Mouse (Mus musculus): Measurements from ENCODE around the gene Plxna3.

Gene Plxna3

DNA sequence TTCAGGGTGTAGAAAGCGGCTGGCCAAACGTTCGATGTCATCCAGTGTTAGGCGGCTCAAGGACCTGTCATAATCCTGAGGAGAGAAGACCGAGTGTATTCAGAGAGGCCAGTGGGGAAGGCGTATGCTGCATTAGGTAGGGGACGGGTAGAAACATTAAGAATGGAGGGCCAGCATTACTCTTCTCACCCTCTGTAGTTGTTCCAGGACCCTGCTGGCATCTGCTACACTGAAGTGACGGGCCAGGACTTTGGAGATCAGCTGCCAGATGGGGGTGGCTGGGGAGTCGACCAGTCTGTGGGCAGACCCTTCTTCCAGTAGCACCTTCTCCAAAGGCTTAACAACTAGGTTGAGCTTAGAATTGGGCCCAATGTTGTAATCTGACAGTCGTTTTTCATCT is 38.6 kb downstream of the Plxna3 start:
- DNase-seq (ENCODE audit: low spot score in 2 of 2), result no peak

DNA sequence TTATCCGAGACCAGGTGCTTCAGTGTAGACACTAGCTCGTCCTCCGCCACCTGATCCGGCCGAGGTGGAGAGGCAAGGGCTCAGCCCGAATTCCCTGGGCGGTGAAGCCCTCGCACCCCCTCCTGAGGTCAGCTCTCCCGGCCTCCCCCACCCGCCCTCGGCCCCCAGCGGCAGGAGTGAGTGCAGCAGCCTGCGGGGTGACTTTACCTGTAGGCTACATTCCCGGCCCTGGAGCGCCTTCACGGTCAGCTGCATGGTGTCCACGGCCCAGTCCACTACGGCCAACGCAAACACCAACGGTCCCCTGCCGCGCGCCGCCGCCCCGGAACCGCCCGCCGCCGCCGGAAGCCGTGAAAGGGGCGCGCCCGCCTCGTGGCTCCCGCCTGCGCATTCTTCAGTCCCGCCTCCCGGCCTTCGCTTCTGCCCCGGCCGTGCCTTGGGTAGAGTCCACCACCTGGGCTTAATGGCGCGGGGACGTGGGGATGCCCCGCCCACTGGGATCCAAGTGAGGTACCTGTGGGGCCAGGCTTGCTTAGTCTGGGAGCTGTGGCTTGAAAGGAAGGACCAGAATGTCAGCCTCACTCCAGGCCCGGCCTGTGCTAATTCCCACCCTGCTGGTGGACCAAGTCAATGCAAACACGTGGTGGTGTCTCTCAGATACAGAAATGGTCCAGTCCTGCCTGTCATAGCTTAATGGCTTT is 39.5 kb downstream of the Plxna3 start:
- DNase-seq (ENCODE audit: low spot score in 2 of 2), result peak; percentile 67 to 71

DNA sequence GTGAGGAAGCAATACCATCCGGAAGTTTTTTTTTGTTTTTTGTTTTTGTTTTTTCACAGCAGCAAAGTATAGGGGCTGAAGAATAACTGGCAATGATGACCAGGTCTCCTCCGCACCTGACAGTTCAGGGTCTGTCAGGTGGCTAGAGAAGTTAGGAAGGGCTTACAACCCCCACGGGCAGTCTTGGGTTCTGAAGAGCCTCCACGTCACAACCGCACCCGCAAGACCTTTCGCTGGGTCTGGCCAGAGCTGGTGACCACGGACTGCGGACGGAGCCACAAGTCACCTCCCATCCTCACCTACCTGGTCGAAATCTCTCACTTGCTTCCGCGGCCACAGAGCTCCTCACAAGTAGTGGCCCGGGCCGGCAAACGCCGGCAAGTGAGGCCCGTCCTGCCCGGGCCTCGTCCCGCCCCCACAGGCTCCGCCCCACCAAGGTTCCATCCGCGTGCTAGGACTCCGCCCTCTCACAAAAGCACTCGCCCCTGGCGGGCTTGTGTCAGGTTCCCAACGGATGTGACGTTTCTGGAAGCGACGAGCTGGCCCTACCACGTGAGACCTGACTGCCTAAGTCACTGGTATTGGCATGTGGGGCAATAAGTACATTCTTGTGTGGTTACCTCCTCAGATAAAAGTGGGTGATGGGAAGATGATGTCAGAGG is 44.2 kb downstream of the Plxna3 start, which contains the start of the genes Ubl4a and Slc10a3:
Gene Ubl4a (minus strand): TSS at position 331 of the 662 bp plus-strand sequence.
Gene Slc10a3 (minus strand): TSS at position 462 of the 662 bp plus-strand sequence.
- DNase-seq (ENCODE audit: low spot score in 2 of 2), result peak; percentile 88 to 91

DNA sequence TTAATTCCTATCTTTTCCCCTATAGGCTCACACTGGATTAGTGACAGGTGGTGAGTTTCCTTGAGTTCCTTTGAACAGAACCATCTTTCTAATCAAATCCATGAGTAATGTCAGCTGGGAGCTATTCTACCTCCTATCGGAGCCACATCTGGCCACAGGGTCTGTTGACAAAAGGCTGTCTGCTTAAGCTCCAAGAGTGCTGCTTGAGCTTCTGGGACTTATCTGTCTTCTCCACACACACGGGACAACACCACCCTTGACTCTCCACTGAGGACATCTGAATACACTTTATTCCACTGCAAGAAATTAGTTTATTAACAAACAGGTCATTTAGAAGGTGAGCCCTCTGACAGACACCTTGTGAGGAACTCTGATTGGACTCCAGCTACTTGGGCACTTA is 55.6 kb downstream of the Plxna3 start:
- DNase-seq (ENCODE audit: low spot score in 2 of 2), result no peak

DNA sequence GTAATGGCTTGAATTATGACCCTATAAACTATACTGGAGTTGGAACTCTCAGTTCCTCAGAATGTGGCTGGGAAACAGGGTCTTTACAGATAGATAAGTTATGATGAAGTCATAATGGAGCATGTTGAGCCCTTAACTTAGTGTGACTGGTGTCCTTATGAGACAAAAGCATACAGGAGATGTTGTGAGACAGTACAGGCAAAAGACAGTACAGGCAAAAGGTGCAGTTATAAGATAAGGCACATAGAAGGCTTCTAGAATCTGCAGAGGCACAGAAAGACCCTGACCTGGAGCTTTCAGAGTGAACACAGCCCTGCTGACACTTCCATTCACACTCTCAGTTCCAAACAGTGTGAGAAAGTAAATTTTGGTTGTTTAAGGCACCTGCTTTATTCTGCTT is 59.3 kb downstream of the Plxna3 start:
- no peak for DNase-seq (ENCODE audit: low spot score in 2 of 2)

DNA sequence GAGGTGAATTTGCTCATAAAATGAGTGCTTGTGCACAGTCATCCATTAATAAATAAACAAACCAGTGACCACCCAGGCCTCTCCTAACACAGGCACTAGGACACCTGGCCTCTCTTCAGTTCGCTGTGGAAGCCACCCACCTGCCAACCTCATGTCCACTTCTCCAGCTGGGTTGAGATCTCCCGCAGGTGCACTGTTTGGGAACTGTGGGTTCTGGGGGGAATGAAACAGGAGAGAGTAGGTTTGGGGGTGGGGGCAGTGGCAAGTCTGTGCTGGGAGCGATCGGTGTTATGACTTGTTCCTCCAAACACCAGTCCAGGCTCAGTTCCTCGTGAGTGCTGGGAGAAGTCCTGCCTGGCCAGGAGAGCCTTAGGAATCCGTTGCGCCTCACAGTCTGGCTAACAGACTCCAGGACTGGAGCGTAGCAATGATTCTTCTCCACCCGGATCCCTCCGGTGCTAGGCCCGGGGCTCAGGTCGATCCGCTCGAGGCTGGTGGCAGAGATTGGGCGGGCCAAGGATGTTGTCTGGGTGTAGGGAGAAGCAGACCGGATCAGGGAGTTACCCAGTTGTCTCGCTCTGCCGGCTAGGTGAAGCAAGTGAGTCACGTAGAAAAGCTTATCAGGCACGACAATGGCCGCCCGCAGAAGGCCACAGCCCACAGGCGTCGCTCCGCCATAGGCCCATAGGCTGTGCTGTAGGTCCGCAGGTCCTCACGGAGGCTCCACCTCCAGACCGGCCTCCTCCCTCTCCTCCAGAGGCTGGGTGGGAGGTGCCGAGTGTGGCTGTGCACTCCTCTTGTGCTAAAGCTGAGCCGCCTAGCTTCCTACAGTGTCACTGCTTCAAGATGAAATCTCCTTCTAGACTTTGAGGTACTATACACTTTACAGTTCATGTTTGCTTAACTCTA is 63.9 kb downstream of the Plxna3 start, which contains the start of the genes Fam3a and Ikbkg:
Gene Fam3a (minus strand): TSS at position 738 of the 909 bp plus-strand sequence.
Gene Ikbkg (plus strand): TSS at position 756 of the 909 bp plus-strand sequence.
- peak; percentile 81 for DNase-seq (ENCODE audit: low spot score in 2 of 2)

Data from heart, adult 9 months (tissue).